9 mouse cellular contexts compared by ENCODE assay signal in genomic region chr10:94249575-94250456, GRCm38 (mm10). TPM values are rescaled to one million over a fixed set of nuclear protein-coding genes. Genes with fewer than 3 reads are reported as not detected.
A peak's percentile ranks its signal among the peaks of the same experiment; 100 is the strongest.
DNase-seq lines count a peak whose midpoint lies in the region; ATAC-seq lines count a peak whose summit lies in the region.
"Had no signal": no experiment of that assay in that cellular context is flagged by ENCODE, and none has a peak within 500 bp of the region (broad histone marks: within the 10 kb centered on the region; RNA-seq: fewer than 3 reads in every experiment).

No protein-coding gene starts in this region.

- no peaks in the 10 kb centered on the region for H3K9me3 ChIP-seq in lung, embryonic 15.5 days
- H3K9me3 ChIP-seq in neural tube, embryonic 14.5 days (ENCODE audit: control insufficient read depth, low read length), result no peaks in the 10 kb centered on the region

- peak overlapping the region; percentile 31 for H3K4me2 ChIP-seq in lung, embryonic 15.5 days
- H3K4me2 ChIP-seq in neural tube, embryonic 14.5 days (ENCODE audit: low read depth, low read length), result peak overlapping the region; percentile 23

- WGBS in lung, embryonic 15.5 days, result 30% methylated on average over 22 of the region's 22 CpGs
- whole genome bisulfite sequencing in neural tube, embryonic 14.5 days, result 34% methylated on average over 22 of the region's 22 CpGs

- no peak for DNase-seq in lung, postnatal 10 days
- peak; percentile 65 for DNase-seq in embryo, embryonic 10.5 days (ENCODE audit: low spot score)
- DNase-seq in heart, adult 9 months (ENCODE audit: low spot score in 2 of 2), result peak; percentile 11 to 13
- peak; percentile 23 for DNase-seq in layer of hippocampus, adult 9-11 months

- H3K27me3 ChIP-seq in lung, embryonic 15.5 days, result no peaks in the 10 kb centered on the region
- H3K27me3 ChIP-seq in neural tube, embryonic 14.5 days (ENCODE audit: control insufficient read depth, insufficient read depth, low read length), result no peaks in the 10 kb centered on the region

- H3K27ac ChIP-seq in lung, embryonic 15.5 days, result no peak overlapping the region
- H3K27ac ChIP-seq in neural tube, embryonic 14.5 days (ENCODE audit: low read depth, low read length), result no peak overlapping the region

- peaks cover 7% of the 10 kb centered on the region; the same call in 1 of the 2 replicates for H3K4me1 ChIP-seq in lung, embryonic 15.5 days
- H3K4me1 ChIP-seq in neural tube, embryonic 14.5 days (ENCODE audit: control insufficient read depth, insufficient read depth, low read length), result no peaks in the 10 kb centered on the region; the same call in 1 of the 2 replicates
- H3K4me1 ChIP-seq: megakaryocyte, embryonic 14.5 days had no signal

- ATAC-seq in lung, embryonic 15.5 days (ENCODE audit: borderline replicate concordance, extremely low read depth, low FRiP score, low TSS enrichment), result peak; percentile 46; the same call in 1 of the 2 replicates
- peak; percentile 91 for ATAC-seq in neural tube, embryonic 14.5 days (ENCODE audit: low read depth)
- no peak for ATAC-seq in CD4-positive, CD25-positive, alpha-beta regulatory T cell, adult 4 months
- ATAC-seq in granulocyte monocyte progenitor cell, adult 5-6 weeks (replicated peaks; ENCODE audit: poor library complexity, severe bottlenecking), result no peak

- H3K9ac ChIP-seq in lung, embryonic 15.5 days, result no peak overlapping the region
- H3K9ac ChIP-seq in neural tube, embryonic 14.5 days (replicated peaks; ENCODE audit: low read depth, low read length), result no peak overlapping the region

- no peak overlapping the region for H3K4me3 ChIP-seq in lung, embryonic 15.5 days
- no peak overlapping the region for H3K4me3 ChIP-seq in neural tube, embryonic 14.5 days (ENCODE audit: low read depth, low read length)
- H3K4me3 ChIP-seq: megakaryocyte, embryonic 14.5 days had no signal

- H3K36me3 ChIP-seq in lung, embryonic 15.5 days, result no peaks in the 10 kb centered on the region
- no peaks in the 10 kb centered on the region for H3K36me3 ChIP-seq in neural tube, embryonic 14.5 days (ENCODE audit: control insufficient read depth, insufficient read depth, low read length)

RNA-seq across cellular contexts. Expression of gene Gm4792, which starts 48.7 kb away (rescaled TPM):
- not detected in 2 replicates for polyA plus RNA-seq in lung, embryonic 15.5 days (2015; fragmentation: Nextera tagmentation; extraction: Ambion mirVana)
- 0.74 TPM in 1 of 2 replicates, not detected in the other for polyA plus RNA-seq in neural tube, embryonic 14.5 days (2014; fragmentation: Nextera tagmentation; extraction: Ambion mirVana)
- polyA plus RNA-seq in CD4-positive, CD25-positive, alpha-beta regulatory T cell, adult 4 months (2017; shearing (Covaris generic)), result not detected
- not detected in 2 replicates for total RNA-seq in granulocyte monocyte progenitor cell, adult 5-6 weeks (2014; fragmentation: Nextera tagmentation)
- total RNA-seq in granulocyte monocyte progenitor cell, adult 5-6 weeks (2017), result not detected in 2 replicates

RNA-seq across cellular contexts. Expression of gene Ndufa12, which starts 51.3 kb away (rescaled TPM):
- polyA plus RNA-seq in lung, embryonic 15.5 days (2015; fragmentation: Nextera tagmentation; extraction: Ambion mirVana), result 294 and 339 TPM in 2 replicates
- polyA plus RNA-seq in neural tube, embryonic 14.5 days (2014; fragmentation: Nextera tagmentation; extraction: Ambion mirVana), result 427 and 462 TPM in 2 replicates
- 100 to 1,000 TPM; 157 to 163 TPM for polyA plus RNA-seq in CD4-positive, CD25-positive, alpha-beta regulatory T cell, adult 4 months (2017; shearing (Covaris generic))
- total RNA-seq in granulocyte monocyte progenitor cell, adult 5-6 weeks (2014; fragmentation: Nextera tagmentation), result 202 and 216 TPM in 2 replicates
- total RNA-seq in granulocyte monocyte progenitor cell, adult 5-6 weeks (2017), result 350 and 390 TPM in 2 replicates

Comparison
In these comparisons a context has a peak if more than half of its experiments do, and no peak if none do; other contexts are left out.
1. ATAC-seq: peak in lung, embryonic 15.5 days (single experiment) and neural tube, embryonic 14.5 days (single experiment); none in CD4-positive, CD25-positive, alpha-beta regulatory T cell, adult 4 months (single experiment) and granulocyte monocyte progenitor cell, adult 5-6 weeks (single experiment).